Mouse (Mus musculus) limb, embryonic 12.5 days (tissue): ENCODE measurements around the gene Aldh5a1. TPM values are rescaled to one million over a fixed set of nuclear protein-coding genes. Genes with fewer than 3 reads are reported as not detected.

Experiments
- ATAC-seq: fragments of 200-750 bp; cut with Nextera tagmentation; 2 replicates; pipeline ENCODE4 v1.8.0; 2017; ENCODE audit warnings: low read depth, moderate TSS enrichment; ENCODE audit not compliant: insufficient number of reproducible peaks, insufficient read depth, low FRiP score, low TSS enrichment
- H3K27ac ChIP-seq: fragments of 300-500 bp; sonication (generic); 2 replicates; pipeline ENCODE4 v1.5.1; 2016; ENCODE audit warnings: mild to moderate bottlenecking, moderate library complexity
- H3K27me3 ChIP-seq: fragments of 300-500 bp; sonication (generic); 2 replicates; pipeline ENCODE4 v1.6.1; 2016; ENCODE audit warnings: mild to moderate bottlenecking, moderate library complexity
- H3K36me3 ChIP-seq: fragments of 300-500 bp; sonication (generic); 2 replicates; pipeline ENCODE4 v1.6.1; 2016; ENCODE audit warnings: mild to moderate bottlenecking, moderate library complexity
- H3K4me1 ChIP-seq: fragments of 300-500 bp; sonication (generic); replicated peaks from 2 replicates; pipeline ENCODE4 v1.6.1; 2016
- H3K4me2 ChIP-seq: fragments of 300-500 bp; sonication (generic); 2 replicates; pipeline ENCODE4 v1.6.1; 2016; ENCODE audit warnings: mild to moderate bottlenecking, moderate library complexity
- H3K4me3 ChIP-seq: fragments of 300-500 bp; sonication (generic); replicated peaks from 2 replicates; pipeline ENCODE4 v1.5.1; 2016; ENCODE audit warnings: mild to moderate bottlenecking
- H3K9ac ChIP-seq: fragments of 300-500 bp; sonication (generic); replicated peaks from 2 replicates; pipeline ENCODE4 v1.6.1; 2016; ENCODE audit warnings: mild to moderate bottlenecking, moderate library complexity
- H3K9me3 ChIP-seq: fragments of 300-500 bp; sonication (generic); 2 replicates; pipeline ENCODE4 v1.6.1; 2016; ENCODE audit warnings: mild to moderate bottlenecking, moderate library complexity
- WGBS: fragments of 180-500 bp; shearing (Covaris S2); methylation state at CpG from one replicate; pipeline ENCODE4 v1.1.7; 2016; 5-methylcytosine and 5-hydroxymethylcytosine counted together
- polyA plus RNA-seq: library from polyadenylated mRNA; unstranded; fragments of >200 nt; fragmentation: Nextera tagmentation; extraction: Ambion mirVana; gene quantifications from 2 replicates; pipeline ENCODE4 v1.2.1, GENCODE M21; 2016

The Aldh5a1 gene
- polyA plus RNA-seq, 1 experiment from 2014 or later: 6.0 TPM

DNA sequence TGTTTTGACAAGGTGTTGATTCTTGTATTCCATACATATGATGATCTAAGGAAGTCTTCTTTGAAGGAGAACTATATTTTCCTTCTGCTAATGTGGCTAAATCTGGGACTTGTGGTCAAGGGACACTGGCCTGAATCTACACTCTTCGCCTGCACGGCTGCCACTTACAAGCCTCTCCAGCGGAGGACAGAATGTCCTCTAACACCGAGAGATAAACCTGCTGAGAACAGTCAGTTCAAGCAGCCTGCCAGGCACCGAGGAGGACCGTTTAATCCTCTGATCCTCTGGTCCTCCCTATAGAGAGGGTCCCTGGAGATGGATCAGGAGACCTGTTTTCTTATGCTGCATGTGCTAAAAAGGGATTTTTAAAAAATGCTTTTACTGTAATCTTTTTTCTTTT is 34.0 kb downstream of the Aldh5a1 start:
- Histone ChIP-seq H3K27ac (no peak overlapping the region), H3K4me2 (no peak overlapping the region), H3K4me1 (no peaks in the 10 kb centered on the region), H3K4me3 (no peak overlapping the region), H3K27me3 (no peaks in the 10 kb centered on the region), H3K9ac (no peak overlapping the region), H3K9me3 (no peaks in the 10 kb centered on the region), H3K36me3 (no peaks in the 10 kb centered on the region)
- WGBS: 80% methylated on average over 6 of the region's 6 CpGs
- no peak for ATAC-seq

DNA sequence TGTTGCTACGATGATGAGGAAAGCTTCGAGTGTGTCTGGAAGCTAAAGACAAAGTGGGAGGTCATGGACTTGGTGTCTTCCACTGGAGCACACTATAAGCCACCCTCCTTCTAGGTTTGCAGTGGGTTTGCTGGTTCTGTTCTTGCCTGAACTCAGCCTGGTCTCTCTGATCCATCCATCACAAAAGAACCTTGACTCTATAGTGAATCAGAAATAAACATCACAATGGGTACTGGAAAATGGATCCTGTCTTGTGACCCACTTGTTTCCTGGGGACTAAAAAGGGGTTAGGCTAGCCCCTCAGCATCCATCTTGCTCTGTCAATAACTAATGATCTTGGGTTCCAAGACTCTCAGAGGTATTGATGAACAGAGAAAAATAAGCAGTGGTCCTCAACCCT is 35.5 kb downstream of the Aldh5a1 start:
- H3K4me1 ChIP-seq: no peaks in the 10 kb centered on the region
- no peaks in the 10 kb centered on the region for H3K9me3 ChIP-seq
- no peak overlapping the region for H3K9ac ChIP-seq
- no peak overlapping the region for H3K4me3 ChIP-seq
- no peak for ATAC-seq
- no peak overlapping the region for H3K4me2 ChIP-seq
- no peak overlapping the region for H3K27ac ChIP-seq
- WGBS: 87% methylated on average over 2 of the region's 2 CpGs
- no peaks in the 10 kb centered on the region for H3K36me3 ChIP-seq
- H3K27me3 ChIP-seq: no peaks in the 10 kb centered on the region

DNA sequence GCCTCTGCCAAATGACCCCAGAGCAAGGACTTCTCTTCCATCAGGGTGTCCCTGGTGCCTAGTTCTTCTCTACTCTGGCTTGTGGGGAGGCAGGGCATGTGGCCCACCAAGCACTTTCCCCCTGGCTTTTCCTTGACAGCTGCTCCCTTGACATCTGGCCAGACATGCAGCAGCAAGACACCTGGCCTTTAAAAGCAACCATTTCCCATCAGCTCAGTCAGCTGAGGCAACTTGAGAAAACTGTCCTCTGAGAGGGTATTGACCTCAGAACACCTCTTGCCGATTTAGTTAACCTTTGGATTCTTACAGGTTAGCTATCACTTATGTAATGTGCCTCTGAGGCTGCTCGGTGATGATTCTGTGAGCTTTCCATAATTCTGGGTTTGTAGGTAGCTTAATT is 43.6 kb downstream of the Aldh5a1 start:
- H3K36me3 ChIP-seq: no peaks in the 10 kb centered on the region
- no peak overlapping the region for H3K9ac ChIP-seq
- no peak for ATAC-seq
- H3K4me2 ChIP-seq: no peak overlapping the region
- H3K9me3 ChIP-seq: no peaks in the 10 kb centered on the region
- no peak overlapping the region for H3K27ac ChIP-seq
- H3K27me3 ChIP-seq: no peaks in the 10 kb centered on the region
- 83% methylated on average over 2 of the region's 2 CpGs for WGBS
- H3K4me1 ChIP-seq: no peaks in the 10 kb centered on the region
- no peak overlapping the region for H3K4me3 ChIP-seq

DNA sequence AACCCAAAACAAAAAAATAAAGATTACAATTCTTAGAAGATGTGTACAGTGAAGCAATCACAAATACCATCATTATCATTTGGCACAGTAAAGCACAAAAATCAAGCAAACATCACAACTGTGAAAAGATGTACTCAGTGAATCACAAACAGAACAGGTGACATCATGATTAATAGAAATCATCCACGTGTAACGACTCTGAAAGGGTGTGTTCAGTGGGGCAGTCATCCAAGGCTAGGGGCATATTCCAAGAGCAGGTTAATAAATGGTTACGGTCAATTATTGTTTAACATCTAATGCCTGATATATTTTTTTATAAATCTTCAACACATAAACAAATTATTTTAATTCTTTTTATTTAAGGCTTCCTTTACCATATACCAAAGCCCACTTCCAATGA is 44.9 kb downstream of the Aldh5a1 start:
- H3K9ac ChIP-seq: no peak overlapping the region
- H3K4me2 ChIP-seq: no peak overlapping the region
- WGBS: 91% methylated on average over 3 of the region's 3 CpGs
- ATAC-seq: no peak
- no peak overlapping the region for H3K4me3 ChIP-seq
- H3K4me1 ChIP-seq: no peaks in the 10 kb centered on the region
- no peaks in the 10 kb centered on the region for H3K27me3 ChIP-seq
- H3K9me3 ChIP-seq: no peaks in the 10 kb centered on the region
- no peaks in the 10 kb centered on the region for H3K36me3 ChIP-seq
- H3K27ac ChIP-seq: no peak overlapping the region

DNA sequence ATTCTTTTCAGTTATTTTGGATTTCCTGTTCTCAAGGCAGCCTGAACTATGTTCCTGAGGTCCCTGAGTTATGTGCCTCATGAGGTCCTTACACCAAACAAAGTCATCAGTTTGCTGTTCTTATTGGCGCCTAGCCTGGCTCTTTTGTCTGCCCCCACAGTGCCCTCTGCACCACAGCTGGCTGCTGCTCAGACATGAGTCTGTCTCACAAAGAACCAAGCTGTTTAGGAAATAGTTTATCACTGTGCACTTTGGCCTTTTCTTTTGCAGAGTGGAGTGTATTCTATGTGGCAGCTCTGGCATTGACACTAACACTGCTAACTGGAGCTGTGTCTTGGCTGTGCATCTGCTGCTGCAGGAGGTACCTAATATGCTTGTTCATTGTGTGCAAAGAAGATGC is 47.9 kb downstream of the Aldh5a1 start:
- Histone ChIP-seq H3K4me2 (no peak overlapping the region), H3K4me3 (no peak overlapping the region), H3K36me3 (no peaks in the 10 kb centered on the region), H3K27me3 (no peaks in the 10 kb centered on the region), H3K27ac (no peak overlapping the region), H3K4me1 (no peaks in the 10 kb centered on the region), H3K9me3 (no peaks in the 10 kb centered on the region), H3K9ac (no peak overlapping the region)
- 85% methylated on average over 1 of the region's 1 CpGs for WGBS
- ATAC-seq: no peak

DNA sequence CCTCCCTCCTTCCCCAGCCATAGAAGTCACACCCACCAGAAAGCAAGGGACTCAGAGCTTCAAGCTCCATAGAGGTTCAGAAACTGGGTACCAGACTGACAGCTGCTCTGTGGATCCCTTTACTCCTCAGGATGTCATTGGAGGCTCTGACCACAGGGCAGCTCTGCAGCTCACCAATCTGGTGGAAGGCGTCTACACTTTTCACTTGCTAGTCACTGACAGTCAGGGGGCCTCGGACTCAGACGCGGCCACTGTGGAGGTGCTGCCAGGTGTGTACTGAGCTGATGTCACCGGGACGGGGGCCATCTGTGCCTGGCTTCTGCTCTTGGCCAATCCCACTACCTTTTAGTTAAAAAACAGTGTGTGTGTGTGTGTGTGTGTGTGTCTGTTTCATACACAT is 55.0 kb downstream of the Aldh5a1 start:
- ATAC-seq: no peak
- Histone ChIP-seq H3K9ac (no peak overlapping the region), H3K4me3 (no peak overlapping the region), H3K27me3 (no peaks in the 10 kb centered on the region), H3K27ac (no peak overlapping the region), H3K4me2 (no peak overlapping the region), H3K4me1 (no peaks in the 10 kb centered on the region), H3K9me3 (no peaks in the 10 kb centered on the region), H3K36me3 (no peaks in the 10 kb centered on the region)
- 93% methylated on average over 6 of the region's 6 CpGs for WGBS

DNA sequence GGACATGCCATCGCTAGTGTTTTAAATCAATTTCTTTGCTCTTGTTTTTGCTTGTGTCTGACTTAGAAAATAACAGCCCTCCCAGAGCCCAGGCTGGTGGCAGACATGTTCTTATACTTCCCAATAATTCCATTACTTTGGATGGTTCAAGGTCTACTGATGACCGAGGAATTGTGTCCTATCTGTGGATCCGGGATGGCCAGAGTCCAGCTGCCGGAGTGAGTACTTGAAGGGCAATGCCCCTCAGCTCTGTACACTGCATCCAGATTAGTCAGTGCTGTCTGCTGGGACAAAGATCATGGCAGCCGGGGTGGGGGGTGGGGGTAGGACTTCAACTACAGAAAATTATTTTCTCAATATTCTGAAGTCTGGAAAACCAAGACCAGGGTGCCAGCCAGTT is 56.8 kb downstream of the Aldh5a1 start:
- H3K27ac ChIP-seq: no peak overlapping the region
- H3K9ac ChIP-seq: no peak overlapping the region
- H3K9me3 ChIP-seq: no peaks in the 10 kb centered on the region; the same call in 1 of the 2 replicates
- H3K4me3 ChIP-seq: no peak overlapping the region
- H3K4me2 ChIP-seq: no peak overlapping the region
- no peak for ATAC-seq
- no peaks in the 10 kb centered on the region for H3K36me3 ChIP-seq
- H3K27me3 ChIP-seq: no peaks in the 10 kb centered on the region
- H3K4me1 ChIP-seq: no peaks in the 10 kb centered on the region
- 96% methylated on average over 5 of the region's 5 CpGs for WGBS

DNA sequence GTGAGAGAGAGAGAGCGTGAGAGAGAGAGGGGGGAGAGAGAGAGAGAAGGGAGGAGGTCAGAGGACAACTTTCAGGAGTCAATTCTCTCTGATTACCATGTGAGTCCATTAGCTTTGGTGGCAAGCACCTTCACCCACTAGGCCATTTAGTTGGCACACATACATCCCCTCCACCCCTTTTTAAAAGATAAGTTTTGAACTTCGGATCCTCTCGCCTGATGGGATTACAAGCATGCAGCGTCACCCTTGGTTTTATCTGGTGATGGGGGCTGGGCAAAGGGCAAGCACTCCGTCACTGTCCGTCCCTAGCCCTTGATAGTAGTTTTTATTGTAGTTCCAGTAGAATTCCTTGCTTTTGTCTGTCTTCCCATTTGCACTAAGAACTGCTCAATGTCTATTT is 57.3 kb downstream of the Aldh5a1 start:
- WGBS: 86% methylated on average over 6 of the region's 6 CpGs
- Histone ChIP-seq H3K4me2 (no peak overlapping the region), H3K9me3 (peaks cover 5% of the 10 kb centered on the region; the same call in 1 of the 2 replicates), H3K27ac (no peak overlapping the region), H3K4me1 (no peaks in the 10 kb centered on the region), H3K27me3 (no peaks in the 10 kb centered on the region), H3K36me3 (no peaks in the 10 kb centered on the region), H3K9ac (no peak overlapping the region), H3K4me3 (no peak overlapping the region)
- no peak for ATAC-seq

DNA sequence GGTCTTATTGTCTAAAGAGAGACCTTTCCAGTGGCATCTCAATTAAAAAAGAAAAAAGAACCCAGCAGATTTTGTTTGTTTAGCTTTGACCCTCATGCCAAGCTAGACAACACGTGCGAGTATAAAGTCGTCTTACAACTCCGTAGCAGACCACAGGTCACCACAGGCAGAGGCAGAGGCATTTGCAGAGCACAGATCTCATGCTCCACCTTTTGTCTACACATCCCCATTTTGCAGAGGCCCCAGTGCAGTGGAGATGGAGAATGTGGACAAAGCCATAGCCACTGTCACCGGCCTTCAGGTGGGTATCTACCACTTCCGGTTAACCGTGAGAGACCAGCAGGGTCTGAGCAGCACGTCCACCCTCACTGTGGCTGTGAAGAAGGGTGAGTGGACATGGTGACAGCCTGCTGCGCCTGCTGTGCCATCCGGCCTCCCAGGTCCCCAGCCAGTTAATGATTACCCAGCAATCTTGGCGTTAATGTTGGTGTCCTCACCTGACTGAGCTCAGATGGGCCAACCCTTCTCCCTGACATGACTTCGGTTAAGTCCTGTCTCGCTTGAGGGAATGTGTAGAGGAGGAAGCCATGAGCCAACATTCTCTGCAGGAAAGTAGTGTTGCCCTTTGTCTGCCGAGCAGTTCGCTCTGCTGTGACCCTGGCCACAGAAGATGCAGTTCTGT is 58.0 kb downstream of the Aldh5a1 start:
- Histone ChIP-seq H3K4me2 (no peak overlapping the region), H3K27me3 (no peaks in the 10 kb centered on the region), H3K4me1 (no peaks in the 10 kb centered on the region), H3K9ac (no peak overlapping the region), H3K4me3 (no peak overlapping the region), H3K27ac (no peak overlapping the region), H3K36me3 (no peaks in the 10 kb centered on the region), H3K9me3 (peaks cover 6% of the 10 kb centered on the region; the same call in 1 of the 2 replicates)
- ATAC-seq: no peak
- WGBS: 93% methylated on average over 15 of the region's 15 CpGs

DNA sequence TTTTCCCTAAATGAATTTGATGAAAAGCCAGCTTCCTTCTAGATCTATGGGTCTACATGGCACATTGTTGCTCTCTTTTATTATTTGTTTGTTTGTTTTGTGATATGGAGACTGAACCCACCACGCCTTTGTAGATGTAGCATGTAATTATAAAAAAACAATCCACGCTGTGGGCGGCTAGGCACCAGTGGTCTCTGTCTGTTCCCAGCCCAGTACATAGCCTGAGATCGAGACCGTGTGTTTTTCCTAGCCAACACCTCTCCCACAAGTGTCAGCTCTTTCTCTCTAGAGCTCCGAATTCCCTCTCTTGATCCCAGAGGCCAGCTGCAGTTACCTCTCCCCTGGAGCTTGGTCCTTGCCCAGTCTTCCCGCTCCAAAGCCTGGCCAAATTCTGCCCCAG is 69.2 kb downstream of the Aldh5a1 start:
- no peak overlapping the region for H3K9ac ChIP-seq
- no peak overlapping the region for H3K4me2 ChIP-seq
- no peaks in the 10 kb centered on the region for H3K4me1 ChIP-seq
- no peaks in the 10 kb centered on the region for H3K36me3 ChIP-seq
- H3K9me3 ChIP-seq: no peaks in the 10 kb centered on the region
- 88% methylated on average over 7 of the region's 7 CpGs for WGBS
- no peak overlapping the region for H3K4me3 ChIP-seq
- ATAC-seq: no peak
- no peak overlapping the region for H3K27ac ChIP-seq
- no peaks in the 10 kb centered on the region for H3K27me3 ChIP-seq

DNA sequence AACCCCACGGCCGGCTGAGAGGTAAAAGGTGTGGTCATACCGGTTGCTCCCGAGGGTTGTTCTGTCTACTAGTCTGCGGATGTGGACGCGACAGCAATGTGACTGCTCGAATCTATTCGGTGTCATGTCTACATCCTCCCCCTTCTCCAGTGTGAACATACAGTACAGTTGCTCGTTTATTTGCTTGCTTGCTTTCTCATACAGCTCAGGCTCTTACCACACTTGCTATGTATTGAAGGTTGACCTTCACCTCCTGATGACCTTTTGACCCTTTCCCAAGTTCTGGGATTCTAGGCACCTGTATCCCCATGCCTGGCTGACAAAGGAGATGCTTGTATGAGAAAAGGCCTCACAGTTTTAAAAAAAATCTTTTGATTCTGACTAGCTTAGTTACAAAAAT is 69.7 kb downstream of the Aldh5a1 start:
- no peaks in the 10 kb centered on the region for H3K9me3 ChIP-seq
- no peaks in the 10 kb centered on the region for H3K36me3 ChIP-seq
- H3K4me2 ChIP-seq: no peak overlapping the region
- no peak overlapping the region for H3K27ac ChIP-seq
- no peaks in the 10 kb centered on the region for H3K4me1 ChIP-seq
- no peak overlapping the region for H3K4me3 ChIP-seq
- H3K27me3 ChIP-seq: no peaks in the 10 kb centered on the region
- WGBS: 90% methylated on average over 10 of the region's 10 CpGs
- no peak overlapping the region for H3K9ac ChIP-seq
- no peak for ATAC-seq
